Mouse (Mus musculus): Measurements from ENCODE around the gene Rnf212. TPM values are rescaled to one million over a fixed set of nuclear protein-coding genes. Genes with fewer than 3 reads are reported as not detected.

The Rnf212 gene
- total and polyA plus RNA-seq, 3 experiments, result not detected

GRCm38 (mm10) chr5:108708419-108708818 lies 66.4 kb downstream of the Rnf212 start:
- no peak overlapping the region for H3K4me2 ChIP-seq (ENCODE audit: insufficient read depth, low read depth, poor library complexity, severe bottlenecking)
- dilution Hi-C loops (cut with MboI; ENCODE audit: extremely low pct_ligation_motif_present, extremely low pct_unique_long_range_greater_than_20kb, low sequenced_read_pairs), result no loop called here
- no peak for DNase-seq (ENCODE audit: extremely low read depth)
- peaks cover 10% of the 10 kb centered on the region for H3K27me3 ChIP-seq (replicated peaks)
- no peak overlapping the region for H3K4me3 ChIP-seq (replicated peaks in 1 of 3; ENCODE audit: low read depth in 2 of 3, low read length in 2 of 3, poor library complexity in 1 of 3)
- in situ Hi-C loops (cut with MboI; ENCODE audit: low pct_ligation_motif_present, low pct_unique_long_range_greater_than_20kb, low sequenced_read_pairs), result no loop called here
- no peak overlapping the region for H3K27ac ChIP-seq (ENCODE audit: insufficient read depth, low read depth)
- no peaks in the 10 kb centered on the region for H3K79me2 ChIP-seq (replicated peaks; ENCODE audit: control insufficient read depth, extremely low read depth, insufficient read depth, poor library complexity, severe bottlenecking)
- no peaks in the 10 kb centered on the region for H3K36me3 ChIP-seq (replicated peaks in 1 of 2; ENCODE audit: control insufficient read depth in 1 of 2, insufficient read depth in 1 of 2, low read length in 1 of 2)
- H3K9ac ChIP-seq (ENCODE audit: insufficient read depth, low read depth), result no peak overlapping the region
- H3K4me1 ChIP-seq (ENCODE audit: control insufficient read depth in 1 of 2, insufficient read depth in 2 of 2), result no peaks in the 10 kb centered on the region
- TF ChIP-seq PAX5 (IDR thresholded peaks at IDR 0.05; ENCODE audit: low read length), result no peak
- no peak for TF ChIP-seq TCF12 (IDR thresholded peaks at IDR 0.05; ENCODE audit: low read depth, low read length)
- no peak for TF ChIP-seq MXI1 (IDR thresholded peaks at IDR 0.05; ENCODE audit: low read depth, low read length)
- no peak for TF ChIP-seq MEF2A (IDR thresholded peaks at IDR 0.05; ENCODE audit: borderline replicate concordance, low read depth, low read length)
- TF ChIP-seq MAFK (IDR thresholded peaks at IDR 0.05; ENCODE audit: insufficient replicate concordance, low read length), result no peak
- TF ChIP-seq CHD1 (IDR thresholded peaks at IDR 0.05; ENCODE audit: low read depth, low read length), result no peak
- no peak for TF ChIP-seq E2F4 (IDR thresholded peaks at IDR 0.05; ENCODE audit: insufficient replicate concordance, low read depth, low read length)
- no peak for TF ChIP-seq POLR2AphosphoS2 (IDR thresholded peaks at IDR 0.05; ENCODE audit: low read depth, low read length)
- TF ChIP-seq RCOR1 (conservative IDR thresholded peaks at IDR 0.05; ENCODE audit: low read depth, low read length), result no peak
- TF ChIP-seq BHLHE40 (IDR thresholded peaks at IDR 0.05; ENCODE audit: low read depth, low read length), result no peak
- TF ChIP-seq CHD2 (IDR thresholded peaks at IDR 0.05; ENCODE audit: low read length), result no peak
- TF ChIP-seq SMC3 (IDR thresholded peaks at IDR 0.05; ENCODE audit: low read depth, low read length), result no peak
- TF ChIP-seq ZNF384 (IDR thresholded peaks at IDR 0.05; ENCODE audit: low read depth, low read length), result no peak
- TF ChIP-seq JUND (conservative IDR thresholded peaks at IDR 0.05; ENCODE audit: low read depth, low read length), result no peak
- no peak for TF ChIP-seq ETS1 (conservative IDR thresholded peaks at IDR 0.05; ENCODE audit: low read depth, low read length)
- TF ChIP-seq GABPA (IDR thresholded peaks at IDR 0.05; ENCODE audit: insufficient replicate concordance, low read depth, low read length), result no peak
- no peak for TF ChIP-seq JUN (IDR thresholded peaks at IDR 0.05; ENCODE audit: insufficient read depth, low read depth, low read length)
- TF ChIP-seq ZMIZ1 (IDR thresholded peaks at IDR 0.05; ENCODE audit: low read depth, low read length), result no peak
- H3K9me3 ChIP-seq (replicated peaks; ENCODE audit: low read length), result no peaks in the 10 kb centered on the region

GRCm38 (mm10) chr5:108707758-108708157 lies 67.0 kb downstream of the Rnf212 start:
- Histone ChIP-seq H3K9me3 (replicated peaks; ENCODE audit: low read length) (no peaks in the 10 kb centered on the region), H3K36me3 (replicated peaks in 1 of 2; ENCODE audit: control insufficient read depth in 1 of 2, insufficient read depth in 1 of 2, low read length in 1 of 2) (no peaks in the 10 kb centered on the region), H3K4me1 (ENCODE audit: control insufficient read depth in 1 of 2, insufficient read depth in 2 of 2) (no peaks in the 10 kb centered on the region), H3K4me2 (ENCODE audit: insufficient read depth, low read depth, poor library complexity, severe bottlenecking) (no peak overlapping the region), H3K27me3 (replicated peaks) (peaks cover 10% of the 10 kb centered on the region), H3K4me3 (replicated peaks in 1 of 3; ENCODE audit: low read depth in 2 of 3, low read length in 2 of 3, poor library complexity in 1 of 3) (no peak overlapping the region), H3K9ac (ENCODE audit: insufficient read depth, low read depth) (no peak overlapping the region), H3K27ac (ENCODE audit: insufficient read depth, low read depth) (no peak overlapping the region), H3K79me2 (replicated peaks; ENCODE audit: control insufficient read depth, extremely low read depth, insufficient read depth, poor library complexity, severe bottlenecking) (no peaks in the 10 kb centered on the region)
- no peak for TF ChIP-seq NRF1 (IDR thresholded peaks at IDR 0.05; ENCODE audit: low read depth, low read length)
- TF ChIP-seq HCFC1 (IDR thresholded peaks at IDR 0.05; ENCODE audit: low read depth, low read length), result no peak
- no peak for TF ChIP-seq NELFE (IDR thresholded peaks at IDR 0.05; ENCODE audit: low read depth, low read length)
- TF ChIP-seq JUND (conservative IDR thresholded peaks at IDR 0.05; ENCODE audit: low read depth, low read length), result no peak
- no peak for TF ChIP-seq ZKSCAN1 (IDR thresholded peaks at IDR 0.05; ENCODE audit: borderline replicate concordance, low read depth, low read length)
- in situ Hi-C loops (cut with MboI; ENCODE audit: low pct_ligation_motif_present, low pct_unique_long_range_greater_than_20kb, low sequenced_read_pairs), result no loop called here
- DNase-seq (ENCODE audit: extremely low read depth), result no peak
- dilution Hi-C loops (cut with MboI; ENCODE audit: extremely low pct_ligation_motif_present, extremely low pct_unique_long_range_greater_than_20kb, low sequenced_read_pairs), result no loop called here

Measured in CH12.LX (cell line).